Mouse (Mus musculus) hindbrain, embryonic 13.5 days (tissue): ENCODE results near the gene Myo15b. TPM values are rescaled to one million over a fixed set of nuclear protein-coding genes. Genes with fewer than 3 reads are reported as not detected.
A peak's percentile ranks its signal among the peaks of the same experiment; 100 is the strongest.

Source experiments
- ATAC-seq: fragments of 200-750 bp; cut with Nextera tagmentation; 2 replicates; pipeline ENCODE4 v1.8.0; 2017; ENCODE audit warnings: moderate TSS enrichment; ENCODE audit not compliant: low FRiP score
- H3K27ac ChIP-seq: fragments of 300-500 bp; sonication (generic); 2 replicates; pipeline ENCODE4 v1.5.1; 2015; ENCODE audit warnings: inconsistent platforms, mild to moderate bottlenecking, moderate library complexity
- H3K27me3 ChIP-seq: fragments of 300-500 bp; sonication (generic); 2 replicates; pipeline ENCODE4 v1.6.1; 2015; ENCODE audit warnings: mild to moderate bottlenecking, inconsistent platforms
- H3K36me3 ChIP-seq: fragments of 300-500 bp; sonication (generic); 2 replicates; pipeline ENCODE4 v1.6.1; 2015; ENCODE audit warnings: mild to moderate bottlenecking, inconsistent platforms
- H3K4me1 ChIP-seq: fragments of 300-500 bp; sonication (generic); replicated peaks from 2 replicates; pipeline ENCODE4 v1.6.1; 2015; ENCODE audit warnings: inconsistent platforms
- H3K4me2 ChIP-seq: fragments of 300-500 bp; sonication (generic); 2 replicates; pipeline ENCODE4 v1.6.1; 2015; ENCODE audit warnings: inconsistent platforms, mild to moderate bottlenecking, moderate library complexity
- H3K4me3 ChIP-seq: fragments of 300-500 bp; sonication (generic); 2 replicates; pipeline ENCODE4 v1.5.1; 2015; ENCODE audit warnings: mild to moderate bottlenecking, inconsistent platforms
- H3K9ac ChIP-seq: fragments of 300-500 bp; sonication (generic); 2 replicates; pipeline ENCODE4 v1.6.1; 2015; ENCODE audit warnings: mild to moderate bottlenecking, inconsistent platforms
- H3K9me3 ChIP-seq: fragments of 300-500 bp; sonication (generic); 2 replicates; pipeline ENCODE4 v1.6.1; 2016; ENCODE audit warnings: inconsistent platforms
- WGBS: fragments of 180-500 bp; shearing (Covaris S2); methylation state at CpG from one replicate; pipeline ENCODE4 v1.1.7; 2015; 5-methylcytosine and 5-hydroxymethylcytosine counted together
- polyA plus RNA-seq: library from polyadenylated mRNA; unstranded; fragments of >200 nt; fragmentation: Nextera tagmentation; extraction: Ambion mirVana; gene quantifications from 2 replicates; pipeline ENCODE4 v1.2.1, GENCODE M21; 2015

Gene Myo15b
- polyA plus RNA-seq, 1 experiment from 2014 or later, result not detected

DNA sequence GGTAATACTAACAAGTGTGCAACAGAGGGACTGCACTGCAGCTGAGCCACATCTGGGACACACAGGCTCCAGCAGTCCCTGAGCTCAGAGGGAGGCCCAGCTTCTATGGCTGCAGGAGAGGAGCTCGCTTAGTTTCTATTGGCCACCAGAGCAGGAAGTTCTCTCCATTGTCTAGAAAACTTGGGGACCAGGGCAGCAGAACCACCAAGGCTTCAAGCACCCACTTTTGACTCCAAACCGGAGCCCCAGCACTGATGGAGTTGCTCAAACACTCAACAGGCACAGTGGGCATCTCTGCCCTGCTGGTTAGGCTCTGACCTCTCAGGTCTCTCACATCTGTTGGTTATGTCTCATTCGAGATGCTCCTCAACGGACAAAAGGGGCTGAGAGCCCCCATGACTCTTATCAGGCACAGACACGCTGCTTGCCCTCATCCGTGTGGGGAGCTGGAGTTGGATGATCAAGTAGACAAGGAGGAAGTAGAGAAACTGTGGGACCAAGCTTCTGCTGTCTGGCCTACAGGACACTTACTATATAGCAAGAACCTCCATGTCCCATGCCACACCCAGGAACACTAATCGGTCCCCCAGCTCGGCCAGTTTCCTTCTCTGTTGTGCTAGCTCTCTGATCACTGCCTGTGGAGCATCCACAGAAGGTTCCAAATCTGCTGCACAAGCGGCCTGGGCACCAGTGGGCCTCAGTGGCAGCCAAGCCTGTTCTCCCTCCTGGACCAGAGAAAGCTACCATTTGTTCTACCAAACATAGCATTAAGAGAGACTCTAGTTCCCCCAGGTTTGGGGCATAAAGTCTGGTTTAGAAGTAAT lies 43.3 kb downstream of the Myo15b start:
- Histone ChIP-seq H3K9ac (no peak overlapping the region), H3K9me3 (no peaks in the 10 kb centered on the region), H3K27ac (no peak overlapping the region), H3K4me2 (no peak overlapping the region), H3K4me3 (no peak overlapping the region), H3K36me3 (peaks cover 24% of the 10 kb centered on the region), H3K4me1 (peaks cover 44% of the 10 kb centered on the region), H3K27me3 (no peaks in the 10 kb centered on the region)
- no peak for ATAC-seq
- WGBS, result 90% methylated on average over 9 of the region's 9 CpGs

DNA sequence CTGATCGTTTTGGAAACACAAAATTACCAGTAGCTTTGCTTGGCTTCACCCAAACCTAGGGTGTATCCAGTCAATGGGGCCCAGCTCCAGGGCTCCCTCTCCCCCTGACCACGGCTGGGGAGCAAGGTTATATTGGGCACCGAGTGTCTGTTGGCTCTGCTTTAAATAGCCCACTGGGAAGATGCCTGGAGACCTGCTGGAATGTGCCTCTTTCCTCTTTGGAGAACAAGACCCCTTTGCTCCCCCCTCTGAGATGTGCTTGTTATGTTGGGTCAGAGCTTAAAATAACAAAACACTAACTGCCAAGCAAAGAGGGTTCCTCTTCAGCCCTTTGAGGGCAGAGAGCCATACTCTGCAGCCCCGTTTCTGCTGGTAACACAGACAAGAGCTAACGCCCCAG lies 44.0 kb downstream of the Myo15b start:
- Histone ChIP-seq H3K4me2 (no peak overlapping the region), H3K36me3 (peaks cover 18% of the 10 kb centered on the region), H3K4me1 (peaks cover 44% of the 10 kb centered on the region), H3K9ac (no peak overlapping the region), H3K27me3 (no peaks in the 10 kb centered on the region), H3K4me3 (no peak overlapping the region), H3K9me3 (no peaks in the 10 kb centered on the region), H3K27ac (no peak overlapping the region)
- WGBS, result 80% methylated on average over 5 of the region's 5 CpGs
- no peak for ATAC-seq

DNA sequence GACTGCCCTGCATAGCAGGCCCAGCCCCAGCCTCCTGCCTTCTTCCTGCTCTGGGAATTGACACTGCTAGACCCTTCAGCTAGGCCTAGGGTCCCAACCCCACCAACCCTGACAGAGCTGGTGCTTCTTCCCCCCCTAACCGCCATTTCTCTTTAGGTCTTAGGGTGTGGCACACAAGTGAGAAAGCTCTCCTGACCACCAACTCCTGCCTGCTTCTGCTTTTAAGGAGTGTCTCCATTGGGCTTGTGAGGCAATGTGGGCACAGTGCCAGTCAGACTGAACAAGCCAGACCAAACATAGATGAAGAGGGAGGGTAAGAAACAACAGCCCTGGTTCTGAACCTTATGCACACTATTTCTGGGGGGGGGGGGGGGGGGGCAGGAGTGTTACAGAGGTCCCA lies 44.6 kb downstream of the Myo15b start:
- H3K4me3 ChIP-seq, result no peak overlapping the region
- peaks cover 11% of the 10 kb centered on the region for H3K36me3 ChIP-seq
- H3K9ac ChIP-seq, result no peak overlapping the region
- H3K27ac ChIP-seq, result no peak overlapping the region
- no peak overlapping the region for H3K4me2 ChIP-seq
- no peak for ATAC-seq
- no peaks in the 10 kb centered on the region for H3K27me3 ChIP-seq
- H3K4me1 ChIP-seq, result peaks cover 44% of the 10 kb centered on the region
- WGBS, result 88% methylated on average over 1 of the region's 1 CpGs
- no peaks in the 10 kb centered on the region for H3K9me3 ChIP-seq

DNA sequence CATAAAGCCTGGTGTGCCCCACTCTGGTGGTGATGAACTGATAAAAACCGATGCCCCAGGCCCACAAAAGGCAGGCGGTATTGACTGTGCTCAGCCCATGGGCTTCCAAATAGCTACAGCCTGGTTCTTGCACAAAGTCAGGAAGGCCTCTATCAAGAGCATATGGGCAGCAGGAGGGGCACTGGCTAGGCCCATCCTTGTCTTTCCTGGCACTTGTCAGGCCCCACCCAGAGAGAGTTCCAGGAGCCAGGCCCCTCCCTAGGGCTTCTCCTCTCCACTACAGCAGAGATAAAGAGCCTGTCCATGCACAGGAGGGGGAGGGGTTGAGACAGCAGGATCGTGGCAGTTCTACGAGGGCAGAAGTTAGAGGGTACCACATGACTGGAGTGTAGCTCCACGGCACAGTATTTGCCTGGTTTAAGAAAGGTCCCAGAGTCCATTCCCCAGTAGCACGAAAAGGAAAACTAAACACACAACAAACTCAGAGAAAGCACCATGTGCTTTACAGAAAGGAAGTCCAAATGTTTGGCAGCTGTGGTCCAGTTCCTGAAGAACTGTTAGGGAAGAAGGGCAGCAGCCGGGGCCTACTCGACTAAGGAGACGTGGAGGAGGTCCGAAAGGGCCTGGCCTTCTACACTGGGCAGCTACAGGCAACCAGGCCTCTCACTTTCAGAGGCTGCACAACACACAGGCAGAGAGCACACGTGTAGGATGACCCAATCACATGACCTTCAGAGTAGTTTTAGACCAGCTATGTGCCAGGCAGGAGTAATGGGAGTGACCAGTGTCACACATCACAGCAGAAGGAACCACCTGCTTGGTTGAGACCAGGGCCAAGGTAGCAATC lies 45.4 kb downstream of the Myo15b start:
- H3K9me3 ChIP-seq, result no peaks in the 10 kb centered on the region
- 75% methylated on average over 11 of the region's 11 CpGs for WGBS
- H3K36me3 ChIP-seq, result peaks cover 15% of the 10 kb centered on the region
- H3K4me2 ChIP-seq, result no peak overlapping the region
- no peak overlapping the region for H3K4me3 ChIP-seq
- H3K4me1 ChIP-seq, result peaks cover 44% of the 10 kb centered on the region
- no peak for ATAC-seq
- no peak overlapping the region for H3K27ac ChIP-seq
- H3K27me3 ChIP-seq, result no peaks in the 10 kb centered on the region
- no peak overlapping the region for H3K9ac ChIP-seq

GRCm38 (mm10) chr11:115904231-115904955 lies 46.2 kb downstream of the Myo15b start:
- no peaks in the 10 kb centered on the region for H3K9me3 ChIP-seq
- H3K9ac ChIP-seq, result no peak overlapping the region
- peaks cover 41% of the 10 kb centered on the region for H3K4me1 ChIP-seq
- no peaks in the 10 kb centered on the region for H3K27me3 ChIP-seq
- H3K4me2 ChIP-seq, result no peak overlapping the region
- H3K27ac ChIP-seq, result no peak overlapping the region
- peaks cover 17% of the 10 kb centered on the region for H3K36me3 ChIP-seq
- ATAC-seq, result no peak
- WGBS, result 85% methylated on average over 8 of the region's 8 CpGs
- H3K4me3 ChIP-seq, result no peak overlapping the region

DNA sequence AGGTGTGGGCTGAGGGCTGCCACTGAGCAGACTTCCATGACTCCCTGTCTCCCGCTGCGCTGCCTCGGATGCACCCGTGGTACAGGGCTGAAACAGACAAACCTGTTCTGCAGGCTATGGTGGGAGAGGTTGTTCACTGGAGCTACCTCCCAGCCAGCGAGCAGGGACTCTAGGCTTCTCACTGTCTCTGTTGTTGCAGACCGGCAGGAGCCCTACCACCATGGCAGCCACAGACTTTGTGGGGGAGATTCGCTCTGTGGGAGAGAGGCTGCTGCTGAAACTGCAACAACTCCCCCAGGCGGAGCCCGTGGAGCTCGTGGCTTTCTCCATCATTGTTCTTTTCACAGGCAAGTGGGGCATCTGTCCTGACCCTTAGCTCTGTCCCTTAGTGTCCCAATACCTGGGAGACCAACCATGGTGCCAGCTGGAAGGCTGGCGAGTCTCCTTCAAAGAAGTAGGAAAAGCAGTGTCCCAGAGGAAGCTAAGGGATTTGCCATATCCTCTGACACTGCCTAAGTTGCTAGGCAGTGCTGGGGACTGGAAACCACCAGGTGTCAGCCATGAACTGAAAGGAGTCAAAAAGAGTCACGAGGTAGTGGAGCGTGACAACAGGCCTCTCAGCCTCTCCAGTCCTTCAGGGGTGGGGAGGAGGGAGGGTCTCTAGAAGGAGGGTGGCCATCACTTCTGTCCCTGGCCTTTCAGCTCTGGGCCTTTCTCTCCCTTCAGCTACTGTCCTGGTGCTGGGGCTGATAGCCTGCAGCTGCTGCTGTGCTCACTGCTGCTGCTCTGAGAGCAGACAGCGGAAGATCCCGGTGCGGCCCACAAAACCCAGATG lies 47.0 kb downstream of the Myo15b start:
- no peak for ATAC-seq
- 51% methylated on average over 16 of the region's 16 CpGs for WGBS
- H3K9ac ChIP-seq, result 0 out of 2 replicates have a peak overlapping the region, but pooled peaks have one; percentile 35

GRCm38 (mm10) chr11:115906116-115906515 lies 47.9 kb downstream of the Myo15b start:
- peaks cover 24% of the 10 kb centered on the region for H3K36me3 ChIP-seq
- H3K27ac ChIP-seq, result no peak overlapping the region
- H3K9ac ChIP-seq, result 0 out of 2 replicates have a peak overlapping the region, but pooled peaks have one; percentile 35
- H3K4me3 ChIP-seq, result no peak overlapping the region
- WGBS, result 80% methylated on average over 3 of the region's 3 CpGs
- H3K9me3 ChIP-seq, result no peaks in the 10 kb centered on the region
- ATAC-seq, result no peak
- H3K27me3 ChIP-seq, result no peaks in the 10 kb centered on the region
- peaks cover 29% of the 10 kb centered on the region for H3K4me1 ChIP-seq
- H3K4me2 ChIP-seq, result no peak overlapping the region

More for the DNA sequence above, 47.0 kb downstream of the Myo15b start:
- Histone ChIP-seq H3K27ac (no peak overlapping the region), H3K36me3 (peaks cover 21% of the 10 kb centered on the region), H3K4me2 (no peak overlapping the region), H3K27me3 (no peaks in the 10 kb centered on the region), H3K4me3 (no peak overlapping the region), H3K9me3 (no peaks in the 10 kb centered on the region), H3K4me1 (peaks cover 34% of the 10 kb centered on the region)

DNA sequence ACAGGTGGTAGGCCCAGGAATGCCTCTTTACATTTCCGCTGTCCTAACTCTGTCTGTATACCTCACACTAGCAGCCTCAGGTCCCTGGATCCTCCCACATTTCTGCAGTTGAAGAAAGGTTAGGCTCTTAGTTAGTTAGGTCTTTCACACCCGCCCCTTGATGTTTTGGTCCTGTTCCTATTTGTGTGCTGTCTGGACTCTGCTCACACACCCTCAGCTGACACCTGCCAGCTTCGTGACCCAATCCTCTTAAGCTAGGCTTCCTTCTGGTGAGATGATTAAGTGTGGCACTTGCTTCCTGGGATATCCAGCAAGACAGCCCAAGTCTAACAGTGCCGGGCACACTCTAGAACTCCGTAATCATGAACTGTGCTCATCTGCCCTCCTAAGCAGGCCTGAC lies 48.3 kb downstream of the Myo15b start:
- no peak overlapping the region for H3K9ac ChIP-seq
- H3K4me3 ChIP-seq, result no peak overlapping the region
- no peak for ATAC-seq
- peaks cover 29% of the 10 kb centered on the region for H3K4me1 ChIP-seq
- H3K4me2 ChIP-seq, result no peak overlapping the region
- no peaks in the 10 kb centered on the region for H3K9me3 ChIP-seq
- H3K27ac ChIP-seq, result no peak overlapping the region
- H3K36me3 ChIP-seq, result peaks cover 28% of the 10 kb centered on the region
- H3K27me3 ChIP-seq, result no peaks in the 10 kb centered on the region
- 96% methylated on average over 5 of the region's 5 CpGs for WGBS

DNA sequence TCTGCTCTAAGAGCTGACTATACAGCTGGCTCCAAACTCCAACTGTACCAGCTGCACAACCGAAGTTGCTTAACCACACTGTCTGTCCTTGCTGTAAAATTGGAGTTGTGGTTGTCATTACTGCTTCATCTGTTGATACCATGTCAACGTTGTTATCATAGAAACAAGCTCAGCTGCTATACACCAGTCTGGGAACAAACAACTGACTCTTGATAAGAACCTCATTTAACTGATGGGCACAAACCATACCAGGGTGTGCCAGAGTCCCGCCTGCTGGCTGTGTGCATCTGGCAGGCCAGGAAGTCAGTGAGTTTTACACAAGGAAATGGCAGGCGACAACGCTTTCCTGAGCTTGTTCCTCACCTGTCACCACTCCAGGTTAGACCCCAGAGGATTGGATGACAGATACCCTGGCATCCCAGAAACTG lies 52.9 kb downstream of the Myo15b start:
- H3K36me3 ChIP-seq, result peaks cover 62% of the 10 kb centered on the region
- WGBS, result 97% methylated on average over 5 of the region's 5 CpGs

DNA sequence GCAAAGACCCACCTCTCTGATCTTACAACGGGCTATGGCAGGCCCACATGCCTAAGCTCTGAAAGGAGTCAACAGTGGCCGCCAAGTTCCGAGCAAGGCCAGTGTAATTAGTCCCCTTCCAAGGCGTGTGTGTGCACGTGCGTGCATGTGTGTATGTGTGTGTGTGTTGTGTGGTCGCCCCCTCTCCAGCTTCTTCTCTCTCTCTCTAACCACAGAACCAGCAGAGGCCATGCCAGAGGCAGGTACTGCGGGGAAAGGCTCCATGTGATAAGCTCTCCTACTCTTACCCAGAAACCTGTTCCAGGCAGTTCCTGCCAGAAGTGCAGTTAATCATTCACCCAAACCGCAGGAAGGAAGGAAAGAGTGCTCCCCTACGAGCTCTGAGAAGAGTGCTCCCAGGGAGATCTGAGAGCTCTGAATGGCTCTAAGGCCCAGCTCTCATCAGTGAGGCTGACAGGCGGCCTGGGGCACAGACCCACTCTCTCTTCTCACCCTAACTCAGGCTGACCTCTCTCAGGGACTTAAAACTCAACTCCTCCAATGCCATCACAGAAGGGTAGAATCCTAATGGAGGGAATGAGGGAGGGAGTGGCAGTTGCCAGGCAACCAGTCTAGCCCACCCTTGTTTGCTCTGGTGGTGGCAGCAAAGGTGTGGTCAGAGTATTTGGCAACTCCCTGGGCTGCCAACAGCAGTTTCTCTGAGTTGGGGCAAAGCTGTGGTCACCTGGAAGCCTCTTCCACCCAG lies 53.6 kb downstream of the Myo15b start, which contains the start of gene Smim6:
Smim6 (plus strand) TSS at position 386 of the 745 bp plus-strand sequence.
- WGBS, result 82% methylated on average over 11 of the region's 11 CpGs
- peaks cover 64% of the 10 kb centered on the region for H3K36me3 ChIP-seq

More for the DNA sequence above, 52.9 kb downstream of the Myo15b start:
- Histone ChIP-seq H3K9me3 (no peaks in the 10 kb centered on the region), H3K4me1 (no peaks in the 10 kb centered on the region), H3K9ac (no peak overlapping the region), H3K4me3 (no peak overlapping the region), H3K4me2 (no peak overlapping the region), H3K27me3 (no peaks in the 10 kb centered on the region), H3K27ac (no peak overlapping the region)
- no peak for ATAC-seq

GRCm38 (mm10) chr11:115916579-115916978 lies 58.4 kb downstream of the Myo15b start:
- Histone ChIP-seq H3K4me2 (no peak overlapping the region), H3K4me1 (no peaks in the 10 kb centered on the region), H3K9me3 (no peaks in the 10 kb centered on the region), H3K4me3 (no peak overlapping the region), H3K27ac (no peak overlapping the region), H3K27me3 (no peaks in the 10 kb centered on the region), H3K36me3 (peaks cover 67% of the 10 kb centered on the region), H3K9ac (no peak overlapping the region)
- 95% methylated on average over 4 of the region's 4 CpGs for WGBS
- ATAC-seq, result no peak

More for the DNA sequence above, 53.6 kb downstream of the Myo15b start, which contains the start of gene Smim6:
- Histone ChIP-seq H3K27me3 (no peaks in the 10 kb centered on the region), H3K9me3 (no peaks in the 10 kb centered on the region), H3K27ac (no peak within 1 kb of the TSS), H3K9ac (no peak within 1 kb of the TSS), H3K4me1 (no peaks in the 10 kb centered on the region), H3K4me3 (no peak within 1 kb of the TSS), H3K4me2 (no peak within 1 kb of the TSS)
- no peak for ATAC-seq
